Mouse (Mus musculus): ENCODE measurements around the gene Nme8. TPM values are rescaled to one million over a fixed set of nuclear protein-coding genes. Genes with fewer than 3 reads are reported as not detected.

Nme8 gene
- total and polyA plus RNA-seq, 3 experiments, result not detected

DNA sequence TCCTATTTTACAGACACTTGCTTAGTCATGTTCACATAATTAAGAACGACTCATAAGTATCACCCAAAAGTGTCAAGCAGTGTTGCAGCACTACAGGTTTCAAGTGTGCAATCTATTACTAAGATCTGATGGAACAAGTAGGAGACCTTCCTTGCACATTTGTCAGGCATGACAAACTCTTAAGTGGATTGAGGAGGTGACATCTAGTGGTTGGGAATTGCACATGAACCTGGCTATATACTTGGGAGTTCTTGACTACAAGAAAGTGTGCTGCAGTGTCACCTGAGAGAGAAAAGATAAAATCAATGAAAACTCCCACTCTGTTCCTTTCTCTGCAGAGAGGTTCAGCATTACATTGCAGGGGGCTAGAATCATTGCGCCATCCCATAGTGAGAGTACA lies 53.4 kb downstream of the Nme8 start (continued):
- TF ChIP-seq JUND (IDR thresholded peaks at IDR 0.05; ENCODE audit: low read depth, low read length) (no peak), USF1 (IDR thresholded peaks at IDR 0.05; ENCODE audit: low read depth, low read length) (no peak), MAX (IDR thresholded peaks at IDR 0.05; ENCODE audit: low read length) (no peak)

DNA sequence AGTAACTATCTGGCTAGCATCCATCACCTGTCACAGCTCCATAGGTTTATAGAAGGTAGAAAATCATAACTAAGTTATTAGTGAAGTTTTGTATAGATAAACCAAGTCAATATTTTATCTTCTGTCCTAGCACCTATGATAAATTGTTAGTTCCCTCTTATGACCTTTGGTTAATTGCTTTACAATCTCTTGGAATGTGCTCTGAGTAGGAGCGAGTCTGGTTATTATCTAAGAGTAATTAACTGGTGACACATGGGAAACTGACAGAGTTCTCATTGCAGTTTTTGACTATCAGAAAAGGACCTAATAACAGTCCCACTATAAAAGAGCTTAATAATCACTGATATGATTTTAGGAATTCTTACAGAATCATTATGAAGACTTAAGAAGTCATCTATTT lies 54.1 kb downstream of the Nme8 start:
- H3K27me3 ChIP-seq (ENCODE audit: control insufficient read depth in 1 of 2, insufficient read depth in 2 of 2, low read length in 2 of 2), result no peaks in the 10 kb centered on the region
- no peaks in the 10 kb centered on the region for H3K9me3 ChIP-seq (replicated peaks; ENCODE audit: insufficient read depth, low read length)
- H3K4me1 ChIP-seq (ENCODE audit: control insufficient read depth in 1 of 2, insufficient read depth in 2 of 2, low read length in 2 of 2), result no peaks in the 10 kb centered on the region
- H3K4me3 ChIP-seq (ENCODE audit: control insufficient read depth in 1 of 2, insufficient read depth in 1 of 2, low read depth in 2 of 2, low read length in 2 of 2), result no peak overlapping the region
- DNase-seq (ENCODE audit: low read depth, low spot score), result no peak
- H3K79me2 ChIP-seq (ENCODE audit: control insufficient read depth, insufficient read depth, low read length, poor library complexity), result no peaks in the 10 kb centered on the region
- TF ChIP-seq MAZ (IDR thresholded peaks at IDR 0.05; ENCODE audit: low read depth, low read length) (no peak), RCOR1 (IDR thresholded peaks at IDR 0.05; ENCODE audit: low read depth, low read length) (no peak), GABPA (IDR thresholded peaks at IDR 0.05; ENCODE audit: low read depth, low read length) (no peak), GATA1 (IDR thresholded peaks at IDR 0.05; ENCODE audit: low read depth, low read length) (no peak), USF1 (IDR thresholded peaks at IDR 0.05; ENCODE audit: low read depth, low read length) (no peak), USF2 (IDR thresholded peaks at IDR 0.05; ENCODE audit: borderline replicate concordance in 1 of 2, insufficient read depth in 1 of 2, low read depth in 1 of 2, low read length in 2 of 2) (no peak), ZKSCAN1 (IDR thresholded peaks at IDR 0.05; ENCODE audit: low read depth, low read length) (no peak), ELF1 (IDR thresholded peaks at IDR 0.05; ENCODE audit: low read depth, low read length) (no peak), JUND (IDR thresholded peaks at IDR 0.05; ENCODE audit: low read depth, low read length) (no peak), SIN3A (IDR thresholded peaks at IDR 0.05; ENCODE audit: low read length) (no peak), NELFE (IDR thresholded peaks at IDR 0.05; ENCODE audit: low read depth, low read length) (no peak), HCFC1 (IDR thresholded peaks at IDR 0.05; ENCODE audit: low read depth, low read length) (no peak), CTCF (IDR thresholded peaks at IDR 0.05 in 2 of 3, conservative IDR thresholded peaks at IDR 0.05 in 1 of 3; ENCODE audit: control insufficient read depth in 1 of 3, insufficient read depth in 1 of 3, low read depth in 2 of 3, low read length in 3 of 3, poor library complexity in 1 of 3, severe bottlenecking in 1 of 3) (no peak), ZNF384 (IDR thresholded peaks at IDR 0.05; ENCODE audit: low read depth, low read length) (no peak)
- no peak overlapping the region for H3K27ac ChIP-seq (ENCODE audit: control insufficient read depth, low read depth, low read length)
- no peaks in the 10 kb centered on the region for H3K36me3 ChIP-seq (ENCODE audit: control insufficient read depth in 1 of 2, insufficient read depth in 2 of 2, low read length in 2 of 2)
- H3K9ac ChIP-seq (ENCODE audit: control insufficient read depth, low read depth, low read length, poor library complexity, severe bottlenecking), result no peak overlapping the region

DNA sequence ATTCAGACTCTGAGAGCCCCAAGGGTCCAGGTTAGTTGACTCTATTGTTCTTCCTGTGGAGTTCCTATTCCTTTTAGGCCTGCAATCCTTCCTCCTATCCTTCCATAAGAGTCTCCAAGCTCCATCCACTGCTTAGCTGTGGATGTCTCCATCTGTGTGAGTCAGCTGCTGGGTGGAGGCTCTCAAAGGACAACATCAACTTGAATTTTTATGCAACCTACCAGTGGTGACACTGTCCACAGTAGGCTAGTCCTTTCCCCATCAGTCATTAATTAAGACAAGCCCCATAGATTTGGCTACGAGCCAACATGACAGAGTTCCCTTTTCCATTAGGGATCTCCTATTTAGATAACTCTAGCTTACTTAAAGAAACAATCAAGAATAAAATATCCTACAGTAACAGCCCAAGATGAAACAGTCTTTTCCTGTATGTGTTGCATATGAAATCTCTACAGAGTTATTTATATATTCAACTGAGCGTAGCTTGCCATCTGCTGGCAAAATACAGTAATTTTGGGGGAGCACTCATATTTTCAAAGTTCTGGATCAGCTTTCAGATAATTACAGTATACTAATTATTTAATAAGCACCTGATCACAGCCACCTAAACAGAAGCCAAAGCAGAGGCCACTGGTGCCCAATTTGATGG lies 57.3 kb downstream of the Nme8 start:
- no peak overlapping the region for H3K27ac ChIP-seq (ENCODE audit: control insufficient read depth, low read depth, low read length)
- TF ChIP-seq RAD21 (IDR thresholded peaks at IDR 0.05; ENCODE audit: low read depth, low read length) (peak; percentile 85), ZC3H11A (IDR thresholded peaks at IDR 0.05; ENCODE audit: low read depth, low read length) (peak; percentile 86), NELFE (IDR thresholded peaks at IDR 0.05; ENCODE audit: low read depth, low read length) (no peak), SMC3 (IDR thresholded peaks at IDR 0.05; ENCODE audit: low read depth, low read length) (peak; percentile 90), CTCF (IDR thresholded peaks at IDR 0.05 in 2 of 3, conservative IDR thresholded peaks at IDR 0.05 in 1 of 3; ENCODE audit: control insufficient read depth in 1 of 3, insufficient read depth in 1 of 3, low read depth in 2 of 3, low read length in 3 of 3, poor library complexity in 1 of 3, severe bottlenecking in 1 of 3) (peak; percentile 3 to 75 (median 11); a peak in 2 of 6 replicates), USF2 (IDR thresholded peaks at IDR 0.05; ENCODE audit: borderline replicate concordance in 1 of 2, insufficient read depth in 1 of 2, low read depth in 1 of 2, low read length in 2 of 2) (no peak)
- peak; percentile 48 for DNase-seq (ENCODE audit: low read depth, low spot score)
- no peaks in the 10 kb centered on the region; a peak in 1 of 4 replicates for H3K4me1 ChIP-seq (ENCODE audit: control insufficient read depth in 1 of 2, insufficient read depth in 2 of 2, low read length in 2 of 2)
- H3K79me2 ChIP-seq (ENCODE audit: control insufficient read depth, insufficient read depth, low read length, poor library complexity), result no peaks in the 10 kb centered on the region
- no peak overlapping the region for H3K9ac ChIP-seq (ENCODE audit: control insufficient read depth, low read depth, low read length, poor library complexity, severe bottlenecking)
- H3K36me3 ChIP-seq (ENCODE audit: control insufficient read depth in 1 of 2, insufficient read depth in 2 of 2, low read length in 2 of 2), result no peaks in the 10 kb centered on the region
- H3K4me3 ChIP-seq (ENCODE audit: control insufficient read depth in 1 of 2, insufficient read depth in 1 of 2, low read depth in 2 of 2, low read length in 2 of 2), result no peak overlapping the region
- no peaks in the 10 kb centered on the region for H3K27me3 ChIP-seq (ENCODE audit: control insufficient read depth in 1 of 2, insufficient read depth in 2 of 2, low read length in 2 of 2)
- H3K9me3 ChIP-seq (replicated peaks; ENCODE audit: insufficient read depth, low read length), result no peaks in the 10 kb centered on the region
